Mouse (Mus musculus) heart, embryonic 13.5 days (tissue): ENCODE data around the gene Mtr. TPM values are rescaled to one million over a fixed set of nuclear protein-coding genes. Genes with fewer than 3 reads are reported as not detected.

Experiments
- ATAC-seq: fragments of 200-750 bp; cut with Nextera tagmentation; 2 replicates; pipeline ENCODE4 v1.8.0; 2017; ENCODE audit warnings: moderate TSS enrichment; ENCODE audit not compliant: insufficient number of reproducible peaks, low FRiP score, low TSS enrichment; ENCODE audit errors: extremely low read depth
- H3K27ac ChIP-seq: fragments of 300-500 bp; sonication (generic); replicated peaks from 2 replicates; pipeline ENCODE4 v1.5.1; 2015; ENCODE audit warnings: moderate library complexity, mild to moderate bottlenecking, inconsistent platforms
- H3K27me3 ChIP-seq: fragments of 300-500 bp; sonication (generic); replicated peaks from 2 replicates; pipeline ENCODE4 v1.6.1; 2015; ENCODE audit warnings: mild to moderate bottlenecking, inconsistent platforms
- H3K36me3 ChIP-seq: fragments of 300-500 bp; sonication (generic); 2 replicates; pipeline ENCODE4 v1.6.1; 2015; ENCODE audit warnings: mild to moderate bottlenecking, inconsistent platforms
- H3K4me1 ChIP-seq: fragments of 300-500 bp; sonication (generic); 2 replicates; pipeline ENCODE4 v1.6.1; 2015; ENCODE audit warnings: inconsistent platforms
- H3K4me2 ChIP-seq: fragments of 300-500 bp; sonication (generic); 2 replicates; pipeline ENCODE4 v1.6.1; 2015; ENCODE audit warnings: inconsistent platforms, mild to moderate bottlenecking, moderate library complexity
- H3K4me3 ChIP-seq: fragments of 300-500 bp; sonication (generic); 2 replicates; pipeline ENCODE4 v1.5.1; 2015; ENCODE audit warnings: moderate library complexity, mild to moderate bottlenecking, inconsistent platforms
- H3K9ac ChIP-seq: fragments of 300-500 bp; sonication (generic); 2 replicates; pipeline ENCODE4 v1.6.1; 2015; ENCODE audit warnings: inconsistent platforms, mild to moderate bottlenecking, moderate library complexity
- H3K9me3 ChIP-seq: fragments of 300-500 bp; sonication (generic); 2 replicates; pipeline ENCODE4 v1.6.1; 2016; ENCODE audit warnings: inconsistent platforms
- WGBS: fragments of 180-500 bp; shearing (Covaris S2); methylation state at CpG from one replicate; pipeline ENCODE4 v1.1.7; 2015; ENCODE audit warnings: mixed read lengths; 5-methylcytosine and 5-hydroxymethylcytosine counted together
- polyA plus RNA-seq: library from polyadenylated mRNA; unstranded; fragments of >200 nt; fragmentation: Nextera tagmentation; extraction: Ambion mirVana; gene quantifications from 2 replicates; pipeline ENCODE4 v1.2.1, GENCODE M21; 2015

Mtr gene
- polyA plus RNA-seq = 11.4 and 11.5 TPM in 2 replicates

DNA sequence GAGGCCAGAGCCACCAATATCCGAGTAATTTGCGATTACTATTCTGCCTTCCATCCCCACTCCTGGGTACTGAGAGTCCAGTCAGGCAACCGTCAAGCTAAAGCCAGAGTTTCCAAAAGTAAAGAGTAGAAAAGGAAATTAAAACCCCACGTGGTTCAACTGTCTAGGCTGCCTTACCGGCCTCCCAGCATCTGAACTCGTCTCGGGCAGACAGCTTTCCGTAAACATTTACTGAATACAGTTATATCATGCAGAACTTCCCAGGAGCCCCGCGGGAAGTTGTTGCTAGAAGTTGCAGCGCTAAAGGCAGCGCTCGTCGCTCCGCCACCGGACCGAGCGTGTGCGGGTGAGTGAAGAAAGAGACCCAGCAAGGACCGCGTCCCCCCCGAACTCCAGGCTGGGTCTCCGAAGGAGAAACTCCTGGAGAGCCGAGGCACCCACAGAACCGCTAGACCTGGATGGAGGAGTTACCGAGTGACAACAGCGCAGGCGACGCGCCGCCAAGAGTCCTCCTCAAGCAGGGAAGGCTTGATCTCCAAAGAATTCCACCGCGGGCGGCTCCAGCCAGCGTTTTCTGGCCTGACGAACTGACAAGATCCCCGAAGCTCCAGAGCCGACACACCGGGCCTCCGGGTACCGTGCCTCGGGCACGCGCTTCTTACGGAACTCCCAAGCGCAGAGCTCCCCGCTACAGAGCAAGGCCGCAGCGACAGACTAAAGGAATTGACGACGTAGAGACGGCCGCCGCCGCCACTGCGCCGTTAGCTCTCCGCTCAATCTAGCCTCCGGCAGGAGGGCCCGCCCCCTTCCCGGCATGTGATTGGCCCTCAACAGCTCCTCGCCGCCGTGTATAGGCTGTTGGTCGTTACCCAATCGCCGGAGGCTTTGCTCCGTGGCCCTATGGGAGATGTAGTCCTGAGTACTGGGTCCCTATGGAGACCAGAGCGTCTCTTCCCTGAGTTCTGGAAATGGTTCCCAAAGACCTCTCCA is at the start of gene Mtr:
TSS of gene Mtr (minus strand) at position 723 of the 990 bp plus-strand sequence.
- Histone ChIP-seq H3K27me3 (no peaks in the 10 kb centered on the region), H3K4me3 (peak within 1 kb of the TSS; percentile 83), H3K4me1 (peaks cover 27% of the 10 kb centered on the region), H3K9me3 (peaks cover 14% of the 10 kb centered on the region), H3K27ac (peak within 1 kb of the TSS; percentile 92), H3K9ac (peak within 1 kb of the TSS; percentile 90), H3K36me3 (peaks cover 12% of the 10 kb centered on the region), H3K4me2 (peak within 1 kb of the TSS; percentile 81)
- under 1% methylated on average over 69 of the region's 69 CpGs for WGBS
- ATAC-seq = peak; percentile 100

DNA sequence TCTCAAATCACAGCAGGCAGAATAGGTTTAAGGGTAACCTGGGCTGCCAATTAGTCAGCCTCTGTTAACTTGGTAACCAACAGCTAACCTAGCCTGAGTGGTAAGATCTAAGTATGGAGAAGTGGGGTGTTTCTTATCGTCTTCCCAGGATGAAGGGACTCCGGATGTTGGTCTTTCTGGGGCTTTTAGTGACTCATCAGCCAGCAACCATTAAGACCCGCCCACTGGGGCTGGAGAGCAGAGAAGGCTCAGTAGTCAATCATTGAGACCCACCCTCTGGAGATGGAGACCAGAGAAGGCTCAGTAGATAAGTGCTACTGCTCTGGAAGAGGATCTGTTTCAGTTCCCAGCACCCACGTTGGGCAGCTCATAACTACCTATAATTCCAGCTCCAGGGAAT is 49.4 kb upstream of the Mtr start:
- H3K9me3 ChIP-seq = no peaks in the 10 kb centered on the region
- H3K4me2 ChIP-seq = no peak overlapping the region
- no peak overlapping the region for H3K4me3 ChIP-seq
- H3K9ac ChIP-seq = no peak overlapping the region
- ATAC-seq = no peak
- peak overlapping the region; percentile 53 for H3K27ac ChIP-seq
- peaks cover 64% of the 10 kb centered on the region for H3K4me1 ChIP-seq
- H3K36me3 ChIP-seq = peaks cover 86% of the 10 kb centered on the region
- WGBS = 30% methylated on average over 4 of the region's 4 CpGs
- no peaks in the 10 kb centered on the region for H3K27me3 ChIP-seq

DNA sequence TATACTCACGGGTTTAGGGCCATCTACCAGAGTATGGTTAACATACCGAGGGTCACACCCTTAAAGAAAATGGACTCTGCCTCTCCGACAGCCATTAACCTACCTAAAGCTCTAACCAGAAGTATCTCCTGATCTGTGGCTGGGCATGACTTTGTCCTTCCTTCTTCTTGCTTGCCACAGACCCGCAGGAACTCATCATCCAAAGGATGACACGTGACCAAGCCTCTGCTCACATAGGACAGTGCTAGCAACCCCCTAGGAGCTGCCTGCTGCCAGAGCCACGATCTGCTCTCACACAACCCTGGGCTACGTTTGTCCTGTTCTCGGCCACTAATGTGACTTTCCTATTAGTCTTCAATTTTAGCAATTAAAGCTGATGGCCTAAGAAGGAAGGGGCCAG is 47.6 kb upstream of the Mtr start:
- WGBS = 72% methylated on average over 8 of the region's 8 CpGs
- H3K27ac ChIP-seq = 0 out of 2 replicates have a peak overlapping the region, but pooled peaks have one; percentile 8
- H3K4me1 ChIP-seq = peaks cover 56% of the 10 kb centered on the region
- H3K4me3 ChIP-seq = no peak overlapping the region
- H3K36me3 ChIP-seq = peaks cover 88% of the 10 kb centered on the region
- no peak overlapping the region for H3K4me2 ChIP-seq
- H3K9ac ChIP-seq = no peak overlapping the region; the same call in 1 of the 2 replicates
- no peaks in the 10 kb centered on the region for H3K27me3 ChIP-seq
- H3K9me3 ChIP-seq = no peaks in the 10 kb centered on the region
- ATAC-seq = no peak

DNA sequence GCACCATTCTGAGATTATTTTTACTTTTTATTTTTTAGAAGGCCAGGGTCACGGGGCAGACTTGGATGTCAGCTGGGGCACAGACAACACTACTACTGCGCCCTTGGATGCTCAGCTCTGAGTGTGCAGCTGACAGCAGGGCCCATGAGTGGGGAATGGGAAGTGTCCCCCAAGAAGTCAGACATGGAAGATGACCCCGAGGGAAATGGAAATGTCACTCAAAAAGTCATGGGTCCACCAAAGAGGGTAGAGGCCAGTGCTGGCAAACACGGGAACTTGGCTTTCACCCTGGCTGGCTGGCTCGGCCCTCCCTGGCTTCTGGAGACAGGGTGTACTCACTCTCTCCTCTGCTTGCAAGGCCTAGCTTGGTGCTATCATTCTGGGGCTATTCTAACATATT is 47.1 kb upstream of the Mtr start:
- 83% methylated on average over 5 of the region's 5 CpGs for WGBS
- Histone ChIP-seq H3K4me2 (no peak overlapping the region), H3K27ac (0 out of 2 replicates have a peak overlapping the region, but pooled peaks have one; percentile 24)

DNA sequence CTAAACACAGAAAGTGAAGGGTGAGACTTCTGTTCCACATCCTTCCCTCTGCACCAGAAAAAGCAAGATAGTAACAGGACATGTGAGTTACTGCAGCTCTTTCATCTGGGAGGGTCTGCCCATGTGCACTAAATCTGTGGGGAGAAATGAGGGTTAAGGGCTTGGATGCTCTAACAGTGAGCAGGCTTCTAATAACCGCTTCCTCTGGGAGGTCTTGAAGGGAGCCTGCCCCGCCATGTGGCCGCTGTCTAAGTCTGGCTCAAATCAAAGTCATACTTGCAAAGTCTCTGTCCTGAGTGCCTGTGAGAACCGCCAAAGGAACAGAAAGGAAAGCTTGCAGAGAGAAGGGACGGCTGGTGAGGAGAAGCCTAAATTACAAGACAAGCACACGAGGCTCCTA is 39.9 kb upstream of the Mtr start:
- Histone ChIP-seq H3K27ac (peak overlapping the region; percentile 97), H3K4me1 (peaks cover 63% of the 10 kb centered on the region), H3K4me3 (no peak overlapping the region), H3K36me3 (peaks cover 76% of the 10 kb centered on the region), H3K9ac (peak overlapping the region; percentile 15; the same call in 1 of the 2 replicates), H3K9me3 (no peaks in the 10 kb centered on the region), H3K27me3 (no peaks in the 10 kb centered on the region), H3K4me2 (no peak overlapping the region)
- WGBS = 43% methylated on average over 6 of the region's 6 CpGs
- no peak for ATAC-seq

More for the DNA sequence above, 47.1 kb upstream of the Mtr start:
- Histone ChIP-seq H3K27me3 (no peaks in the 10 kb centered on the region), H3K9ac (no peak overlapping the region), H3K9me3 (no peaks in the 10 kb centered on the region), H3K4me3 (no peak overlapping the region), H3K4me1 (peaks cover 56% of the 10 kb centered on the region), H3K36me3 (peaks cover 88% of the 10 kb centered on the region)
- ATAC-seq = no peak

DNA sequence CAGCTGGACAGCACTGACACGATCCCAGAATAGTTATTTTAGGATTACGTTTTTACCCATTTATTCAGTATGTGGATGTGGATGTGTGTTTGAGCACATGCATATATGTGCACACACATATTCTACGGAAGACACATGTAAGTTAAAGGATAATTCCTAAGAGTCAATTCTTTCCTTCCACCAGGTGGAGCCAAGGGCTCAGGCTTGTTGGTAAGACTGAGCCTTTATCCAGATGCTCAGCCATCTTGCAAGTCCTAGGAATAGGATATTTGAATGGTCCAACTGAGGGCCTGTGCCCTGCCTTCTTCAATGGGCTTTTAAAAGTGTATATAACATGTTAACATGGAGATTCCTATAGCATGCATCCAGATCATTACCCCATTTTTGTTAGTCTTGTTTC is 38.8 kb upstream of the Mtr start:
- ATAC-seq = no peak
- H3K9me3 ChIP-seq = no peaks in the 10 kb centered on the region
- peak overlapping the region; percentile 97 for H3K27ac ChIP-seq
- no peak overlapping the region for H3K4me3 ChIP-seq
- peaks cover 84% of the 10 kb centered on the region for H3K36me3 ChIP-seq
- WGBS = 71% methylated on average over 3 of the region's 3 CpGs
- no peaks in the 10 kb centered on the region for H3K27me3 ChIP-seq
- peaks cover 64% of the 10 kb centered on the region for H3K4me1 ChIP-seq
- H3K4me2 ChIP-seq = no peak overlapping the region
- no peak overlapping the region for H3K9ac ChIP-seq

DNA sequence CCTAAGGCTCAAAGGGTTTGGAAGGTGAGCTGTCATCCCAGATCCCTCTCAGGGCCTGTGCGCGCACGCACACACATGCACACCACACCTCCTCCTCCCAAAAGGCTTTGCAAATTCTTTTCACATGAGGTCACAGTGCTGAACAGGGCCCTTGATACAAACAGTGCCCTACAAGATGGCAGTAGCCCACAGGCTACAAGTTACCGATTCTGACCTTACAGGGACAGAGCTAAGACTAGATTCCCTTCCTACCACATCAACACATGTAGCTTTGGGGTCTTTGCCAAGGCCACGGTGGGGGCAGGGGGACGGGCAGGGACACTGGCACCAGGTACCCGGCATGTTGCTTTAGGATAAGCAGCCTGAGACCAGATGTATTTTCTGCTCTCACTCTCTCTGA is 35.9 kb upstream of the Mtr start:
- Histone ChIP-seq H3K4me2 (no peak overlapping the region), H3K27ac (peak overlapping the region; percentile 97), H3K4me3 (no peak overlapping the region), H3K9ac (peak overlapping the region; percentile 69), H3K36me3 (peaks cover 88% of the 10 kb centered on the region), H3K9me3 (no peaks in the 10 kb centered on the region), H3K27me3 (no peaks in the 10 kb centered on the region), H3K4me1 (peaks cover 42% of the 10 kb centered on the region)
- 37% methylated on average over 7 of the region's 7 CpGs for WGBS
- ATAC-seq = peak; percentile 66; the same call in 1 of the 2 replicates

DNA sequence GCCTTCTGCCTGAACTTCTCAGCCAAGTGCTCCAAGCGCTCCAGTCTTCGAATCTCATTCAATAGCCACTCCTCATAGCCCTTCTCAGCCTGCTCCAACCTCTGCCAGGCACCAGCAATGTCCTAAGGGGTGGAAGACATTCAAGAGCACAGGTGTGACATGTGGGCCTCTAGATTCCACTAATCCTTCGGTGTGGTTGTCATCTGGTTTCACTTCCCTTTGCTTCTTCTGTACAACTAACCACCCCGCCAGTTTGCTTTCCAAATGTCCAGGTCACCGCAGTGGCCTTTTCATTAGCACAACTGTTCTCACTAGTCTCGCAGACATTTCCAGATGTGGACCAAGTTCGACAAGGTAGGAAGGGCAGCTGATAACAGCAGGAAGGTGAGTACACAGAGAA is 32.8 kb upstream of the Mtr start:
- peaks cover 88% of the 10 kb centered on the region for H3K36me3 ChIP-seq

DNA sequence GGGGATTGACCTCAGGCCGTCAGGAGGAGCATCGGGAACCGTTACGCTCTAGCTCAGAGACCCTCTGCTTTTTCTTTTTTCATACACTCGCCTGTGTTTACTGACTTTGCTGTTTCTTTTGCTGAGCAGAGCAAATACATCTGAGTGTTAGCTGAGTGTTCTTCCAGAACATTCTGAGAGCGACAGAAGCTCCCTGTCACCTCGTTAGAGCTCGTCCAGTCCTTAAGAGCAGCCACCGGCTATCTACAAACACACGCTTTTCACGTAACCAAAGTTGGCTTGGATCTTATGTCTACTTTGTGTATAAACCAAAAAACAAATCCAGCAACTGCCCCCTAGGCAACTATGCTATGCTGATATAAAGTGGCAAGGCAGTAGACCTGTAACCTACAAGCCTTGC is 26.6 kb upstream of the Mtr start:
- ATAC-seq = no peak
- no peaks in the 10 kb centered on the region for H3K27me3 ChIP-seq
- 60% methylated on average over 11 of the region's 11 CpGs for WGBS
- peaks cover 90% of the 10 kb centered on the region for H3K36me3 ChIP-seq
- H3K27ac ChIP-seq = peak overlapping the region; percentile 89
- peaks cover 25% of the 10 kb centered on the region for H3K4me1 ChIP-seq
- H3K9ac ChIP-seq = peak overlapping the region; percentile 26
- no peak overlapping the region for H3K4me3 ChIP-seq
- H3K4me2 ChIP-seq = no peak overlapping the region
- no peaks in the 10 kb centered on the region for H3K9me3 ChIP-seq

More for the DNA sequence above, 32.8 kb upstream of the Mtr start:
- no peak overlapping the region for H3K4me2 ChIP-seq
- no peak for ATAC-seq
- no peaks in the 10 kb centered on the region for H3K9me3 ChIP-seq
- peaks cover 31% of the 10 kb centered on the region for H3K4me1 ChIP-seq
- WGBS = 84% methylated on average over 7 of the region's 7 CpGs
- no peak overlapping the region for H3K4me3 ChIP-seq
- H3K9ac ChIP-seq = no peak overlapping the region
- no peaks in the 10 kb centered on the region for H3K27me3 ChIP-seq
- 0 out of 2 replicates have a peak overlapping the region, but pooled peaks have one; percentile 1 for H3K27ac ChIP-seq

DNA sequence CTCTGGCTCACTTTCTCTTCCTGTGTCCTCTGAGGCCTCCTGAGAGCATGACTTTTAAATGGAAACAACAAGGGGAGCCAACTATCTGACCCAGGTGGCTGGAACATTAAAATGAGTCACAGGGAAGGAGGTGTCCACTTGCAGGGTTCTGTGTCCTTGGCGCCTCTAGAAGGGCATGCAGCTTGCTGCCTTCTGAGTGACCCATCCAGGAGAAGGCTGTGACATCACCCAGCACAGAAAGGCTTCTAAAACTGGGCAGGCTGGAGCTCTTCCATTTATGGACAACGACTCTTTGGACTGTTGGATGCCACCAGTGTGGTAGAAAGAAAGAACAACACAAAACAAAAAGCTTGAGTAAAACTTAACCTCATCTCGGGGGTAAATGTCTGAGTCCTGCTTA is 25.9 kb upstream of the Mtr start:
- Histone ChIP-seq H3K9me3 (no peaks in the 10 kb centered on the region), H3K27me3 (no peaks in the 10 kb centered on the region), H3K27ac (peak overlapping the region; percentile 89), H3K4me1 (peaks cover 29% of the 10 kb centered on the region), H3K9ac (0 out of 2 replicates have a peak overlapping the region, but pooled peaks have one; percentile 63), H3K4me2 (no peak overlapping the region), H3K36me3 (peaks cover 90% of the 10 kb centered on the region), H3K4me3 (no peak overlapping the region)
- 43% methylated on average over 3 of the region's 3 CpGs for WGBS
- ATAC-seq = no peak; the same call in 1 of the 2 replicates

DNA sequence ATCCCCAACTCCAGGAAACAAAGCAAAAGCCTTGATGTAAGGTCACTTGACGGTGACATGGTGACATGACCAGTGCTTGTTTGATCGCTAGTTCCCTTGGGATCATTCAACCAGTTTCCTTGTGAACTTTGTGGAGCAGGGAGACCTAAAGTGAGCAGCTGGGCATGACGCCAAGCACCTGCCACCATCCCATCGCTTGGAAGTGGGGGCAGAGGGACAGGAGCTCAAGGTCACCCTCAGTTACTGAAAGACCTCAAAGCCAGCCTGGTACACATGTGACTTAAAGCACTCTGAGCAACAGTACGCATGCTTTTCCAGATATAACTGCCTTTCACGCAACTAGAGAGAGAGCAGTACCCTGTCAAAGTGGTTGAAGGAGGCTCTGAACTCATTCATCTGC is 16.8 kb upstream of the Mtr start:
- Histone ChIP-seq H3K27ac (peak overlapping the region; percentile 93), H3K36me3 (peaks cover 88% of the 10 kb centered on the region)
- peak; percentile 69; the same call in 1 of the 2 replicates for ATAC-seq

More for the DNA sequence above, 16.8 kb upstream of the Mtr start:
- Histone ChIP-seq H3K4me1 (peaks cover 45% of the 10 kb centered on the region), H3K4me2 (no peak overlapping the region), H3K4me3 (no peak overlapping the region), H3K9me3 (no peaks in the 10 kb centered on the region), H3K27me3 (no peaks in the 10 kb centered on the region), H3K9ac (peak overlapping the region; percentile 65)
- 39% methylated on average over 6 of the region's 6 CpGs for WGBS
